In genomic region chr1:184786376-184787151, GRCm38 (mm10) we compare ENCODE assay signal across 11 mouse cellular contexts. TPM values are rescaled to one million over a fixed set of nuclear protein-coding genes. Genes with fewer than 3 reads are reported as not detected.
DNase-seq lines count a peak whose midpoint lies in the region; ATAC-seq and TF ChIP-seq lines count a peak whose summit lies in the region.
"Had no signal": no experiment of that assay in that cellular context is flagged by ENCODE, and none has a peak within 500 bp of the region (broad histone marks: within the 10 kb centered on the region; RNA-seq: fewer than 3 reads in every experiment).

No protein-coding gene starts in this region.

- dilution Hi-C loops in CH12.LX (cut with MboI; ENCODE audit: extremely low pct_ligation_motif_present, extremely low pct_unique_long_range_greater_than_20kb, low sequenced_read_pairs), result no loop called here

- DNase-seq in layer of hippocampus, adult 2 months (ENCODE audit: low spot score in 2 of 2), result no peak
- no peak for DNase-seq in layer of hippocampus, postnatal 36 days
- DNase-seq in CH12.LX (ENCODE audit: extremely low read depth), result no peak
- no peak for DNase-seq in brain, embryonic 14.5 days (ENCODE audit: low read depth)
- no peak for DNase-seq in forebrain, postnatal 0 days
- DNase-seq in ovary, postnatal 10 days (ENCODE audit: low spot score), result no peak
- DNase-seq in embryo, embryonic 11 days, result no peak
- DNase-seq: lung, postnatal 10 days had no signal

- no peak for TF ChIP-seq EP300 in CH12.LX (IDR thresholded peaks at IDR 0.05; ENCODE audit: low read length)

- H3K9me3 ChIP-seq in CH12.LX (replicated peaks; ENCODE audit: low read length), result no peaks in the 10 kb centered on the region
- no peaks in the 10 kb centered on the region for H3K9me3 ChIP-seq in forebrain, postnatal 0 days (ENCODE audit: low read length)
- H3K9me3 ChIP-seq: stomach, embryonic 15.5 days had no signal

- H3K27ac ChIP-seq in layer of hippocampus, adult 2 months, result no peak overlapping the region
- H3K27ac ChIP-seq in CH12.LX (ENCODE audit: insufficient read depth, low read depth), result no peak overlapping the region
- H3K27ac ChIP-seq in forebrain, postnatal 0 days (ENCODE audit: low read depth, low read length), result no peak overlapping the region
- H3K27ac ChIP-seq: stomach, embryonic 15.5 days had no signal

- H3K9ac ChIP-seq in CH12.LX (ENCODE audit: insufficient read depth, low read depth), result no peak overlapping the region
- no peak overlapping the region for H3K9ac ChIP-seq in forebrain, postnatal 0 days
- H3K9ac ChIP-seq: stomach, embryonic 15.5 days had no signal

- TF ChIP-seq RAD21 in CH12.LX (IDR thresholded peaks at IDR 0.05; ENCODE audit: low read depth, low read length), result no peak; the same call in none of the 2 replicates

- no peaks in the 10 kb centered on the region; the same call in 1 of the 2 replicates for H3K79me2 ChIP-seq in CH12.LX (replicated peaks; ENCODE audit: control insufficient read depth, extremely low read depth, insufficient read depth, poor library complexity, severe bottlenecking)

- no peak overlapping the region for H3K4me3 ChIP-seq in layer of hippocampus, adult 2 months
- H3K4me3 ChIP-seq in CH12.LX (replicated peaks in 1 of 3; ENCODE audit: low read depth in 2 of 3, low read length in 2 of 3, poor library complexity in 1 of 3), result no peak overlapping the region
- no peak overlapping the region for H3K4me3 ChIP-seq in forebrain, postnatal 0 days (ENCODE audit: low read depth, low read length)
- H3K4me3 ChIP-seq: myocyte; stomach, embryonic 15.5 days had no signal

- in situ Hi-C loops in CH12.LX (cut with MboI; ENCODE audit: low pct_ligation_motif_present, low pct_unique_long_range_greater_than_20kb, low sequenced_read_pairs), result no loop called here

- peaks cover 0 to 3% of the 10 kb centered on the region in 2 experiments; a peak in 1 of 4 replicates for H3K4me1 ChIP-seq in CH12.LX (ENCODE audit: control insufficient read depth in 1 of 2, insufficient read depth in 2 of 2)
- no peaks in the 10 kb centered on the region for H3K4me1 ChIP-seq in forebrain, postnatal 0 days (ENCODE audit: insufficient read depth)
- H3K4me1 ChIP-seq: stomach, embryonic 15.5 days had no signal

- WGBS in forebrain, postnatal 0 days, result 69% methylated on average over 13 of the region's 13 CpGs

- ATAC-seq in megakaryocyte progenitor cell, adult 5-6 weeks (replicated peaks; ENCODE audit: poor library complexity), result peak; percentile 64
- ATAC-seq in forebrain, postnatal 0 days, result no peak

- H3K27me3 ChIP-seq in CH12.LX (replicated peaks), result no peaks in the 10 kb centered on the region
- no peaks in the 10 kb centered on the region for H3K27me3 ChIP-seq in forebrain, postnatal 0 days (ENCODE audit: insufficient read depth, low read length)

- H3K36me3 ChIP-seq in CH12.LX (replicated peaks in 1 of 2; ENCODE audit: control insufficient read depth in 1 of 2, insufficient read depth in 1 of 2, low read length in 1 of 2), result no peaks in the 10 kb centered on the region
- H3K36me3 ChIP-seq in forebrain, postnatal 0 days (ENCODE audit: insufficient read depth), result no peaks in the 10 kb centered on the region
- H3K36me3 ChIP-seq: stomach, embryonic 15.5 days had no signal

- TF ChIP-seq POLR2A in CH12.LX (IDR thresholded peaks at IDR 0.05; ENCODE audit: low read depth, low read length), result no peak
- TF ChIP-seq POLR2A in brain, embryonic 14.5 days (IDR thresholded peaks at IDR 0.05; ENCODE audit: borderline replicate concordance, extremely low read depth, insufficient read depth, insufficient read length, poor library complexity, severe bottlenecking), result no peak

- TF ChIP-seq CTCF in layer of hippocampus, adult 2 months (conservative IDR thresholded peaks at IDR 0.05), result peak; percentile 72
- peak; percentile 51 to 61 for TF ChIP-seq CTCF in CH12.LX (conservative IDR thresholded peaks at IDR 0.05 in 1 of 2, IDR thresholded peaks at IDR 0.05 in 1 of 2; ENCODE audit: low read depth in 2 of 2, low read length in 2 of 2)
- peak; percentile 27; the same call in 1 of the 2 replicates for TF ChIP-seq CTCF in brain, embryonic 14.5 days (IDR thresholded peaks at IDR 0.05; ENCODE audit: borderline replicate concordance, extremely low read depth, insufficient read depth, insufficient read length)
- no peak for TF ChIP-seq CTCF in forebrain, postnatal 0 days (IDR thresholded peaks at IDR 0.05; ENCODE audit: low read depth)

- H3K4me2 ChIP-seq in CH12.LX (ENCODE audit: insufficient read depth, low read depth, poor library complexity, severe bottlenecking), result no peak overlapping the region
- H3K4me2 ChIP-seq in forebrain, postnatal 0 days (ENCODE audit: low read depth), result no peak overlapping the region
- H3K4me2 ChIP-seq: stomach, embryonic 15.5 days had no signal

TF ChIP-seq in CH12.LX, 34 proteins besides CTCF, POLR2A, EP300 and RAD21:
- TF ChIP-seq UBTF (IDR thresholded peaks at IDR 0.05; ENCODE audit: low read depth, low read length), result no peak
- TF ChIP-seq KAT2A (IDR thresholded peaks at IDR 0.05; ENCODE audit: insufficient replicate concordance, low read length), result no peak
- TF ChIP-seq GABPA (IDR thresholded peaks at IDR 0.05; ENCODE audit: insufficient replicate concordance, low read depth, low read length), result no peak
- no peak for TF ChIP-seq USF2 (conservative IDR thresholded peaks at IDR 0.05; ENCODE audit: low read depth, low read length)

RNA-seq across cellular contexts. Expression of gene Marc1, which starts 24.5 kb away (rescaled TPM):
- under 1 TPM in 1 of 2 experiments, not detected in 1; 0.28 TPM for total RNA-seq in layer of hippocampus, adult 2 months (2021)
- total RNA-seq in layer of hippocampus, postnatal 36 days (2021), result under 1 TPM in 1 of 2 experiments, not detected in 1; 0.25 TPM
- total RNA-seq in CH12.LX (2012; rRNA removed), result not detected in 2 replicates
- not detected in 2 replicates for total RNA-seq in CH12.LX (2014; rRNA removed)
- polyA plus RNA-seq in CH12.LX (2012; ENCODE audit: insufficient read length, low read depth), result not detected in 2 replicates
- 0.10 and 0.33 TPM in 2 replicates for polyA plus RNA-seq in brain, embryonic 14.5 days (2012; rRNA removed)
- total RNA-seq in megakaryocyte progenitor cell, adult 5-6 weeks (2015), result 0.49 and 0.67 TPM in 2 replicates
- total RNA-seq in megakaryocyte progenitor cell, adult 5-6 weeks (2017), result 0.33 TPM in 1 of 2 replicates, not detected in the other
- 0.15 and 0.24 TPM in 2 replicates for total RNA-seq in forebrain, postnatal 0 days (2014; rRNA removed)
- polyA plus RNA-seq in forebrain, postnatal 0 days (2015; fragmentation: Nextera tagmentation; extraction: Ambion mirVana), result 0.11 and 0.45 TPM in 2 replicates
- polyA plus RNA-seq: myocyte had no signal

RNA-seq across cellular contexts. Expression of gene Hlx, which starts 54.1 kb away (rescaled TPM):
- total RNA-seq in layer of hippocampus, adult 2 months (2021), result 1 to 10 TPM; 1.4 to 1.6 TPM
- under 1 TPM; 0.75 to 0.81 TPM for total RNA-seq in layer of hippocampus, postnatal 36 days (2021)
- total RNA-seq in CH12.LX (2012; rRNA removed), result 0.64 and 0.80 TPM in 2 replicates
- 0.34 and 0.38 TPM in 2 replicates for total RNA-seq in CH12.LX (2014; rRNA removed)
- polyA plus RNA-seq in CH12.LX (2012; ENCODE audit: insufficient read length, low read depth), result 1.1 and 2.4 TPM in 2 replicates
- 0.92 and 2.0 TPM in 2 replicates for polyA plus RNA-seq in brain, embryonic 14.5 days (2012; rRNA removed)
- total RNA-seq in megakaryocyte progenitor cell, adult 5-6 weeks (2015), result 11.6 and 14.7 TPM in 2 replicates
- total RNA-seq in megakaryocyte progenitor cell, adult 5-6 weeks (2017), result 10.3 and 15.2 TPM in 2 replicates
- 1.2 and 2.8 TPM in 2 replicates for total RNA-seq in forebrain, postnatal 0 days (2014; rRNA removed)
- 1.6 and 2.4 TPM in 2 replicates for polyA plus RNA-seq in forebrain, postnatal 0 days (2015; fragmentation: Nextera tagmentation; extraction: Ambion mirVana)

RNA-seq across cellular contexts. Expression of gene Marc2, which starts 59.7 kb away (rescaled TPM):
- 100 to 1,000 TPM; 103 to 120 TPM for total RNA-seq in layer of hippocampus, adult 2 months (2021)
- total RNA-seq in layer of hippocampus, postnatal 36 days (2021), result 100 to 1,000 TPM; 103 to 110 TPM
- total RNA-seq in CH12.LX (2012; rRNA removed) (49.7 and 55.0 TPM in 2 replicates), CH12.LX (2014; rRNA removed) (54.8 and 63.5 TPM in 2 replicates)
- 129 and 155 TPM in 2 replicates for polyA plus RNA-seq in CH12.LX (2012; ENCODE audit: insufficient read length, low read depth)
- 43.8 and 44.1 TPM in 2 replicates for polyA plus RNA-seq in brain, embryonic 14.5 days (2012; rRNA removed)
- total RNA-seq in megakaryocyte progenitor cell, adult 5-6 weeks (2015), result 217 and 227 TPM in 2 replicates
- 65.4 and 72.7 TPM in 2 replicates for total RNA-seq in megakaryocyte progenitor cell, adult 5-6 weeks (2017)
- 60.1 and 65.5 TPM in 2 replicates for total RNA-seq in forebrain, postnatal 0 days (2014; rRNA removed)
- 138 and 139 TPM in 2 replicates for polyA plus RNA-seq in forebrain, postnatal 0 days (2015; fragmentation: Nextera tagmentation; extraction: Ambion mirVana)
